Mouse (Mus musculus) MEL (cell line): ENCODE measurements around the gene Tdo2. TPM values are rescaled to one million over a fixed set of nuclear protein-coding genes. Genes with fewer than 3 reads are reported as not detected.

Source experiments
- DNase-seq: peaks from one replicate; pipeline ENCODE4 v3.0.0; 2011; ENCODE audit warnings: low read depth, low spot score
- H3K27ac ChIP-seq: 2 replicates; pipeline ENCODE4 v1.5.1; 2012; ENCODE audit warnings: low read depth, mild to moderate bottlenecking, control low read depth, low read length, moderate library complexity; ENCODE audit not compliant: control insufficient read depth
- H3K27me3 ChIP-seq, 2 experiments: fragments of 150-350 bp in 1 of 2; sonication (generic) in 1 of 2; 2 replicates each; pipeline ENCODE4 v1.6.1; 2012; ENCODE audit warnings: low read length in 2 of 2, mild to moderate bottlenecking in 2 of 2, improper control_type of control experiment in 1 of 2, moderate library complexity in 1 of 2; ENCODE audit not compliant: insufficient read depth in 2 of 2, control insufficient read depth in 1 of 2
- H3K36me3 ChIP-seq, 2 experiments: 2 replicates each; pipeline ENCODE4 v1.6.1; 2012 to 2014; ENCODE audit warnings: low read length in 2 of 2, improper control_type of control experiment in 1 of 2, inconsistent platforms in 1 of 2, mild to moderate bottlenecking in 1 of 2; ENCODE audit not compliant: insufficient read depth in 2 of 2, control insufficient read depth in 1 of 2
- H3K4me1 ChIP-seq, 2 experiments: fragments of 150-350 bp in 1 of 2; sonication (generic) in 1 of 2; 2 replicates each; pipeline ENCODE4 v1.6.1; 2012; ENCODE audit warnings: low read length in 2 of 2, improper control_type of control experiment in 1 of 2, mild to moderate bottlenecking in 1 of 2; ENCODE audit not compliant: insufficient read depth in 2 of 2, control insufficient read depth in 1 of 2
- H3K4me3 ChIP-seq, 2 experiments: fragments of 150-350 bp in 1 of 2; sonication (generic) in 1 of 2; 2 replicates each; pipeline ENCODE4 v1.5.1; 2012; ENCODE audit warnings: low read depth in 2 of 2, low read length in 2 of 2, mild to moderate bottlenecking in 2 of 2, moderate library complexity in 2 of 2, control low read depth in 1 of 2, improper control_type of control experiment in 1 of 2; ENCODE audit not compliant: control insufficient read depth in 1 of 2, insufficient read depth in 1 of 2
- H3K79me2 ChIP-seq: 2 replicates; pipeline ENCODE4 v1.6.1; 2012; ENCODE audit warnings: mild to moderate bottlenecking, low read length, moderate library complexity; ENCODE audit not compliant: control insufficient read depth, poor library complexity, insufficient read depth
- H3K9ac ChIP-seq: 2 replicates; pipeline ENCODE4 v1.6.1; 2012; ENCODE audit warnings: low read depth, mild to moderate bottlenecking, control low read depth, low read length, moderate library complexity; ENCODE audit not compliant: control insufficient read depth, poor library complexity, severe bottlenecking
- H3K9me3 ChIP-seq: fragments of 150-350 bp; sonication (generic); replicated peaks from 2 replicates; pipeline ENCODE4 v1.6.1; 2012; ENCODE audit warnings: mild to moderate bottlenecking, low read length, improper control_type of control experiment, moderate library complexity; ENCODE audit not compliant: insufficient read depth
- BHLHE40 ChIP-seq: IDR thresholded peaks from 2 replicates; pipeline ENCODE4 v1.6.1; 2012; ENCODE audit warnings: low read depth, mild to moderate bottlenecking, inconsistent platforms, low read length, improper control_type of control experiment, borderline replicate concordance
- CHD1 ChIP-seq: IDR thresholded peaks from 2 replicates; pipeline ENCODE4 v1.6.1; 2012; ENCODE audit warnings: low read depth, mild to moderate bottlenecking, inconsistent platforms, low read length, improper control_type of control experiment
- CHD2 ChIP-seq: IDR thresholded peaks from 2 replicates; pipeline ENCODE4 v1.6.1; 2011; ENCODE audit warnings: low read length, improper control_type of control experiment
- ELF1 ChIP-seq: IDR thresholded peaks from 2 replicates; pipeline ENCODE4 v1.6.1; 2014; ENCODE audit warnings: low read depth, mild to moderate bottlenecking, inconsistent platforms, low read length, improper control_type of control experiment, moderate library complexity
- EP300 ChIP-seq, 2 experiments: IDR thresholded peaks; 2 replicates each; pipeline ENCODE4 v1.6.1; 2011; ENCODE audit warnings: improper control_type of control experiment in 2 of 2, low read length in 2 of 2, low read depth in 1 of 2, mild to moderate bottlenecking in 1 of 2
- ETS1 ChIP-seq: IDR thresholded peaks from 2 replicates; pipeline ENCODE4 v1.6.1; 2012; ENCODE audit warnings: low read depth, mild to moderate bottlenecking, inconsistent platforms, low read length, improper control_type of control experiment, moderate library complexity
- GABPA ChIP-seq: IDR thresholded peaks from 2 replicates; pipeline ENCODE4 v1.6.1; 2012; ENCODE audit warnings: low read depth, mild to moderate bottlenecking, inconsistent platforms, low read length, improper control_type of control experiment, moderate library complexity
- GATA1 ChIP-seq: IDR thresholded peaks from 2 replicates; pipeline ENCODE4 v1.6.1; 2011; ENCODE audit warnings: low read depth, low read length, improper control_type of control experiment
- JUND ChIP-seq: IDR thresholded peaks from 2 replicates; pipeline ENCODE4 v1.6.1; 2011; ENCODE audit warnings: low read depth, mild to moderate bottlenecking, improper control_type of control experiment, low read length
- KAT2A ChIP-seq: conservative IDR thresholded peaks from 2 replicates; pipeline ENCODE4 v1.6.1; 2012; ENCODE audit warnings: low read depth, low read length, improper control_type of control experiment, inconsistent platforms
- MAX ChIP-seq: IDR thresholded peaks from 2 replicates; pipeline ENCODE4 v1.6.1; 2011; ENCODE audit warnings: low read length, improper control_type of control experiment
- MAZ ChIP-seq: IDR thresholded peaks from 2 replicates; pipeline ENCODE4 v1.6.1; 2012; ENCODE audit warnings: low read depth, mild to moderate bottlenecking, inconsistent platforms, low read length, improper control_type of control experiment
- MEF2A ChIP-seq: IDR thresholded peaks from 2 replicates; pipeline ENCODE4 v1.6.1; 2014; ENCODE audit warnings: low read depth, mild to moderate bottlenecking, inconsistent platforms, low read length, improper control_type of control experiment; ENCODE audit not compliant: poor library complexity, insufficient replicate concordance, severe bottlenecking; ENCODE audit errors: extremely low read depth
- MYB ChIP-seq: IDR thresholded peaks from 2 replicates; pipeline ENCODE4 v1.6.1; 2011; ENCODE audit warnings: mild to moderate bottlenecking, low read depth, low read length, improper control_type of control experiment
- NRF1 ChIP-seq: IDR thresholded peaks from 2 replicates; pipeline ENCODE4 v1.6.1; 2014; ENCODE audit warnings: low read depth, mild to moderate bottlenecking, inconsistent platforms, low read length, improper control_type of control experiment, moderate library complexity; ENCODE audit not compliant: poor library complexity, insufficient read depth, severe bottlenecking
- POLR2A ChIP-seq, 2 experiments: IDR thresholded peaks; 2 replicates each; pipeline ENCODE4 v1.6.1; 2011 to 2012; ENCODE audit warnings: low read length in 2 of 2, mild to moderate bottlenecking in 2 of 2, control low read depth in 1 of 2, improper control_type of control experiment in 1 of 2, low read depth in 1 of 2, moderate library complexity in 1 of 2; ENCODE audit not compliant: control insufficient read depth in 1 of 2, insufficient read depth in 1 of 2, poor library complexity in 1 of 2
- POLR2AphosphoS2 ChIP-seq: IDR thresholded peaks from 2 replicates; pipeline ENCODE4 v1.6.1; 2011; ENCODE audit warnings: low read length, improper control_type of control experiment
- POLR2AphosphoS5 ChIP-seq: IDR thresholded peaks from 2 replicates; pipeline ENCODE4 v1.6.1; 2012; ENCODE audit warnings: low read depth, borderline replicate concordance, mild to moderate bottlenecking, inconsistent platforms, low read length, moderate library complexity, mixed read lengths
- RCOR1 ChIP-seq: IDR thresholded peaks from 2 replicates; pipeline ENCODE4 v1.6.1; 2012; ENCODE audit warnings: low read depth, mild to moderate bottlenecking, inconsistent platforms, low read length, improper control_type of control experiment
- SIN3A ChIP-seq: IDR thresholded peaks from 2 replicates; pipeline ENCODE4 v1.6.1; 2012; ENCODE audit warnings: low read length, improper control_type of control experiment, inconsistent platforms
- SMC3 ChIP-seq: IDR thresholded peaks from 2 replicates; pipeline ENCODE4 v1.6.1; 2011; ENCODE audit warnings: low read depth, low read length, improper control_type of control experiment
- TAL1 ChIP-seq: IDR thresholded peaks from 2 replicates; pipeline ENCODE4 v1.6.1; 2012; ENCODE audit warnings: mild to moderate bottlenecking, inconsistent platforms, low read length, moderate library complexity, mixed read lengths
- TBP ChIP-seq: IDR thresholded peaks from 2 replicates; pipeline ENCODE4 v1.8.0; 2011; ENCODE audit warnings: low read depth, low read length, improper control_type of control experiment
- TCF12 ChIP-seq: IDR thresholded peaks from 2 replicates; pipeline ENCODE4 v1.6.1; 2014; ENCODE audit warnings: low read depth, mild to moderate bottlenecking, inconsistent platforms, low read length, improper control_type of control experiment, moderate library complexity
- UBTF ChIP-seq: IDR thresholded peaks from 2 replicates; pipeline ENCODE4 v1.6.1; 2012; ENCODE audit warnings: low read depth, mild to moderate bottlenecking, inconsistent platforms, low read length, improper control_type of control experiment, moderate library complexity, borderline replicate concordance; ENCODE audit not compliant: insufficient read depth
- USF1 ChIP-seq: IDR thresholded peaks from 2 replicates; pipeline ENCODE4 v1.6.1; 2014; ENCODE audit warnings: low read depth, mild to moderate bottlenecking, inconsistent platforms, low read length, improper control_type of control experiment, moderate library complexity
- USF2 ChIP-seq, 2 experiments: IDR thresholded peaks; 2 replicates each; pipeline ENCODE4 v1.6.1; 2011 to 2012; ENCODE audit warnings: improper control_type of control experiment in 2 of 2, low read length in 2 of 2, borderline replicate concordance in 1 of 2, inconsistent platforms in 1 of 2, low read depth in 1 of 2, mild to moderate bottlenecking in 1 of 2; ENCODE audit not compliant: insufficient read depth in 1 of 2
- ZC3H11A ChIP-seq: IDR thresholded peaks from 2 replicates; pipeline ENCODE4 v1.6.1; 2012; ENCODE audit warnings: low read depth, mild to moderate bottlenecking, inconsistent platforms, low read length, improper control_type of control experiment
- ZKSCAN1 ChIP-seq: IDR thresholded peaks from 2 replicates; pipeline ENCODE4 v1.6.1; 2012; ENCODE audit warnings: low read depth, mild to moderate bottlenecking, inconsistent platforms, low read length, improper control_type of control experiment, moderate library complexity
- ZMIZ1 ChIP-seq: IDR thresholded peaks from 2 replicates; pipeline ENCODE4 v1.6.1; 2012; ENCODE audit warnings: low read depth, mild to moderate bottlenecking, inconsistent platforms, low read length, improper control_type of control experiment, moderate library complexity
- ZNF384 ChIP-seq: IDR thresholded peaks from 2 replicates; pipeline ENCODE4 v1.6.1; 2012; ENCODE audit warnings: low read depth, mild to moderate bottlenecking, inconsistent platforms, low read length, improper control_type of control experiment
- polyA plus RNA-seq, 2 experiments: library from polyadenylated mRNA; stranded (reverse) in 1 of 2; unstranded in 1 of 2; fragments of >175 nt in 1 of 2; fragments of >200 nt in 1 of 2; gene quantifications; 2 replicates each; pipeline versions ENCODE4 v1.2.1 to v1.2.4; 2012; ENCODE audit warnings: low replicate concordance in 2 of 2, low read depth in 1 of 2; ENCODE audit not compliant: insufficient read length in 2 of 2, insufficient read depth in 1 of 2, missing spikeins in 1 of 2
- total RNA-seq: library from RNA; depleted of rRNA; stranded (reverse); fragments of 300-350 nt; gene quantifications from 2 replicates; pipeline ENCODE4 v1.2.3, GENCODE M21; 2012

Gene Tdo2
- total and polyA plus RNA-seq, 3 experiments = not detected

DNA sequence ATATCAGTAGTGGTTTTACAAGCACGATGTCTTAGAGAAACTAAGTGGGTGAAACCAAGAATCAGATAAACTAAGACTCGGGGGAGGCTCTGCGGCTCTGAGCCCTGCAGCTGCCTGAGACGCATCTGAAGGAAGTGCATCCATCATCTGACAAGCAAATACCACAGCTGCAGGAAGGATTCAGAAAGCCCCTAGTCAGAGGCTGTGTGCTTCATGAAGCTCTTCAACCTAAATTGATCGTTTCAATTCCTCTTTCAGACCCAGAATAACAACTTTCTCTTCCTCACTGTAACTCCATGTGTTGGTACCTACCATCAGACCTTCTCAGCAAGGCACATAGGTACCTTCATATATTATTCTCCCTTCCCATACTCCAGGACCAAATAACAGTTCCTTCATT, 50.1 kb downstream of the Tdo2 start:
- no peaks in the 10 kb centered on the region for H3K9me3 ChIP-seq
- no peak overlapping the region for H3K27ac ChIP-seq
- peak; percentile 21 for DNase-seq
- no peak overlapping the region for H3K4me3 ChIP-seq
- TF ChIP-seq POLR2A (IDR thresholded peaks at IDR 0.05; ENCODE audit: control insufficient read depth in 1 of 2, insufficient read depth in 1 of 2, low read depth in 1 of 2, low read length in 2 of 2, poor library complexity in 1 of 2) = no peak
- no peak for TF ChIP-seq MEF2A
- TF ChIP-seq ZNF384 = no peak
- no peak for TF ChIP-seq ZMIZ1
- no peak for TF ChIP-seq RCOR1
- TF ChIP-seq SIN3A = no peak
- no peak for TF ChIP-seq ZKSCAN1
- TF ChIP-seq NRF1 = no peak
- TF ChIP-seq MYB = no peak
- H3K4me1 ChIP-seq = no peaks in the 10 kb centered on the region
- no peak overlapping the region for H3K9ac ChIP-seq
- no peaks in the 10 kb centered on the region for H3K36me3 ChIP-seq
- no peaks in the 10 kb centered on the region for H3K79me2 ChIP-seq
- H3K27me3 ChIP-seq = no peaks in the 10 kb centered on the region

- no peaks in the 10 kb centered on the region for H3K4me1 ChIP-seq
- TF ChIP-seq POLR2AphosphoS2 (no peak), USF1 (no peak), USF2 (IDR thresholded peaks at IDR 0.05; ENCODE audit: borderline replicate concordance in 1 of 2, insufficient read depth in 1 of 2, low read depth in 1 of 2, low read length in 2 of 2) (no peak), ELF1 (no peak), MYB (no peak), BHLHE40 (no peak), POLR2AphosphoS5 (no peak), JUND (no peak), RCOR1 (no peak), ETS1 (no peak), SMC3 (peak; percentile 80), EP300 (IDR thresholded peaks at IDR 0.05; ENCODE audit: low read depth in 1 of 2, low read length in 2 of 2) (no peak), TAL1 (no peak), TCF12 (no peak), ZNF384 (peak; percentile 70; the same call in 1 of the 2 replicates), ZC3H11A (peak; percentile 74), CHD1 (no peak), SIN3A (no peak), NRF1 (no peak), GABPA (no peak), MAZ (no peak), MAX (no peak), UBTF (no peak), ZKSCAN1 (no peak), POLR2A (IDR thresholded peaks at IDR 0.05; ENCODE audit: control insufficient read depth in 1 of 2, insufficient read depth in 1 of 2, low read depth in 1 of 2, low read length in 2 of 2, poor library complexity in 1 of 2) (no peak), TBP (no peak), KAT2A (no peak), CHD2 (no peak), GATA1 (no peak)
Measured at GRCm38 (mm10) chr3:81924931-81925330, 51.1 kb downstream of the Tdo2 start.

More at GRCm38 (mm10) chr3:81924931-81925330, 51.1 kb downstream of the Tdo2 start:
- Histone ChIP-seq H3K27ac (no peak overlapping the region), H3K9me3 (no peaks in the 10 kb centered on the region), H3K27me3 (no peaks in the 10 kb centered on the region), H3K79me2 (no peaks in the 10 kb centered on the region), H3K9ac (no peak overlapping the region), H3K36me3 (no peaks in the 10 kb centered on the region), H3K4me3 (no peak overlapping the region)
- peak; percentile 73 for DNase-seq
